Mouse (Mus musculus) MEL (cell line): ENCODE data around the gene Adam19. TPM values are rescaled to one million over a fixed set of nuclear protein-coding genes. Genes with fewer than 3 reads are reported as not detected.

Source experiments
- DNase-seq: peaks from one replicate; pipeline ENCODE4 v3.0.0; 2011; ENCODE audit warnings: low read depth, low spot score
- H3K27ac ChIP-seq: 2 replicates; pipeline ENCODE4 v1.5.1; 2012; ENCODE audit warnings: low read depth, mild to moderate bottlenecking, control low read depth, low read length, moderate library complexity; ENCODE audit not compliant: control insufficient read depth
- H3K27me3 ChIP-seq, 2 experiments: fragments of 150-350 bp in 1 of 2; sonication (generic) in 1 of 2; 2 replicates each; pipeline ENCODE4 v1.6.1; 2012; ENCODE audit warnings: low read length in 2 of 2, mild to moderate bottlenecking in 2 of 2, improper control_type of control experiment in 1 of 2, moderate library complexity in 1 of 2; ENCODE audit not compliant: insufficient read depth in 2 of 2, control insufficient read depth in 1 of 2
- H3K36me3 ChIP-seq, 2 experiments: 2 replicates each; pipeline ENCODE4 v1.6.1; 2012 to 2014; ENCODE audit warnings: low read length in 2 of 2, improper control_type of control experiment in 1 of 2, inconsistent platforms in 1 of 2, mild to moderate bottlenecking in 1 of 2; ENCODE audit not compliant: insufficient read depth in 2 of 2, control insufficient read depth in 1 of 2
- H3K4me1 ChIP-seq, 2 experiments: fragments of 150-350 bp in 1 of 2; sonication (generic) in 1 of 2; 2 replicates each; pipeline ENCODE4 v1.6.1; 2012; ENCODE audit warnings: low read length in 2 of 2, improper control_type of control experiment in 1 of 2, mild to moderate bottlenecking in 1 of 2; ENCODE audit not compliant: insufficient read depth in 2 of 2, control insufficient read depth in 1 of 2
- H3K4me3 ChIP-seq, 2 experiments: fragments of 150-350 bp in 1 of 2; sonication (generic) in 1 of 2; 2 replicates each; pipeline ENCODE4 v1.5.1; 2012; ENCODE audit warnings: low read depth in 2 of 2, low read length in 2 of 2, mild to moderate bottlenecking in 2 of 2, moderate library complexity in 2 of 2, control low read depth in 1 of 2, improper control_type of control experiment in 1 of 2; ENCODE audit not compliant: control insufficient read depth in 1 of 2, insufficient read depth in 1 of 2
- H3K79me2 ChIP-seq: 2 replicates; pipeline ENCODE4 v1.6.1; 2012; ENCODE audit warnings: mild to moderate bottlenecking, low read length, moderate library complexity; ENCODE audit not compliant: control insufficient read depth, poor library complexity, insufficient read depth
- H3K9ac ChIP-seq: 2 replicates; pipeline ENCODE4 v1.6.1; 2012; ENCODE audit warnings: low read depth, mild to moderate bottlenecking, control low read depth, low read length, moderate library complexity; ENCODE audit not compliant: control insufficient read depth, poor library complexity, severe bottlenecking
- H3K9me3 ChIP-seq: fragments of 150-350 bp; sonication (generic); replicated peaks from 2 replicates; pipeline ENCODE4 v1.6.1; 2012; ENCODE audit warnings: mild to moderate bottlenecking, low read length, improper control_type of control experiment, moderate library complexity; ENCODE audit not compliant: insufficient read depth
- BHLHE40 ChIP-seq: IDR thresholded peaks from 2 replicates; pipeline ENCODE4 v1.6.1; 2012; ENCODE audit warnings: low read depth, mild to moderate bottlenecking, inconsistent platforms, low read length, improper control_type of control experiment, borderline replicate concordance
- CHD2 ChIP-seq: IDR thresholded peaks from 2 replicates; pipeline ENCODE4 v1.6.1; 2011; ENCODE audit warnings: low read length, improper control_type of control experiment
- ELF1 ChIP-seq: IDR thresholded peaks from 2 replicates; pipeline ENCODE4 v1.6.1; 2014; ENCODE audit warnings: low read depth, mild to moderate bottlenecking, inconsistent platforms, low read length, improper control_type of control experiment, moderate library complexity
- EP300 ChIP-seq, 2 experiments: IDR thresholded peaks; 2 replicates each; pipeline ENCODE4 v1.6.1; 2011; ENCODE audit warnings: improper control_type of control experiment in 2 of 2, low read length in 2 of 2, low read depth in 1 of 2, mild to moderate bottlenecking in 1 of 2
- GATA1 ChIP-seq: IDR thresholded peaks from 2 replicates; pipeline ENCODE4 v1.6.1; 2011; ENCODE audit warnings: low read depth, low read length, improper control_type of control experiment
- HCFC1 ChIP-seq: IDR thresholded peaks from 2 replicates; pipeline ENCODE4 v1.6.1; 2012; ENCODE audit warnings: low read depth, mild to moderate bottlenecking, inconsistent platforms, low read length, improper control_type of control experiment, moderate library complexity
- JUND ChIP-seq: IDR thresholded peaks from 2 replicates; pipeline ENCODE4 v1.6.1; 2011; ENCODE audit warnings: low read depth, mild to moderate bottlenecking, improper control_type of control experiment, low read length
- KAT2A ChIP-seq: conservative IDR thresholded peaks from 2 replicates; pipeline ENCODE4 v1.6.1; 2012; ENCODE audit warnings: low read depth, low read length, improper control_type of control experiment, inconsistent platforms
- MAZ ChIP-seq: IDR thresholded peaks from 2 replicates; pipeline ENCODE4 v1.6.1; 2012; ENCODE audit warnings: low read depth, mild to moderate bottlenecking, inconsistent platforms, low read length, improper control_type of control experiment
- MYB ChIP-seq: IDR thresholded peaks from 2 replicates; pipeline ENCODE4 v1.6.1; 2011; ENCODE audit warnings: mild to moderate bottlenecking, low read depth, low read length, improper control_type of control experiment
- MYC ChIP-seq: IDR thresholded peaks from 2 replicates; pipeline ENCODE4 v1.6.1; 2011; ENCODE audit warnings: low read depth, mild to moderate bottlenecking, low read length, improper control_type of control experiment, moderate library complexity
- NELFE ChIP-seq: IDR thresholded peaks from 2 replicates; pipeline ENCODE4 v1.6.1; 2011; ENCODE audit warnings: low read depth, low read length, improper control_type of control experiment
- NRF1 ChIP-seq: IDR thresholded peaks from 2 replicates; pipeline ENCODE4 v1.6.1; 2014; ENCODE audit warnings: low read depth, mild to moderate bottlenecking, inconsistent platforms, low read length, improper control_type of control experiment, moderate library complexity; ENCODE audit not compliant: poor library complexity, insufficient read depth, severe bottlenecking
- SMC3 ChIP-seq: IDR thresholded peaks from 2 replicates; pipeline ENCODE4 v1.6.1; 2011; ENCODE audit warnings: low read depth, low read length, improper control_type of control experiment
- TCF12 ChIP-seq: IDR thresholded peaks from 2 replicates; pipeline ENCODE4 v1.6.1; 2014; ENCODE audit warnings: low read depth, mild to moderate bottlenecking, inconsistent platforms, low read length, improper control_type of control experiment, moderate library complexity
- ZKSCAN1 ChIP-seq: IDR thresholded peaks from 2 replicates; pipeline ENCODE4 v1.6.1; 2012; ENCODE audit warnings: low read depth, mild to moderate bottlenecking, inconsistent platforms, low read length, improper control_type of control experiment, moderate library complexity
- ZMIZ1 ChIP-seq: IDR thresholded peaks from 2 replicates; pipeline ENCODE4 v1.6.1; 2012; ENCODE audit warnings: low read depth, mild to moderate bottlenecking, inconsistent platforms, low read length, improper control_type of control experiment, moderate library complexity
- ZNF384 ChIP-seq: IDR thresholded peaks from 2 replicates; pipeline ENCODE4 v1.6.1; 2012; ENCODE audit warnings: low read depth, mild to moderate bottlenecking, inconsistent platforms, low read length, improper control_type of control experiment
- polyA plus RNA-seq, 2 experiments: library from polyadenylated mRNA; stranded (reverse) in 1 of 2; unstranded in 1 of 2; fragments of >175 nt in 1 of 2; fragments of >200 nt in 1 of 2; gene quantifications; 2 replicates each; pipeline versions ENCODE4 v1.2.1 to v1.2.4; 2012; ENCODE audit warnings: low replicate concordance in 2 of 2, low read depth in 1 of 2; ENCODE audit not compliant: insufficient read length in 2 of 2, insufficient read depth in 1 of 2, missing spikeins in 1 of 2
- total RNA-seq: library from RNA; depleted of rRNA; stranded (reverse); fragments of 300-350 nt; gene quantifications from 2 replicates; pipeline ENCODE4 v1.2.3, GENCODE M21; 2012

The Adam19 gene
- total and polyA plus RNA-seq, 3 experiments: 0.12 to 0.19 TPM; not detected in 1

DNA sequence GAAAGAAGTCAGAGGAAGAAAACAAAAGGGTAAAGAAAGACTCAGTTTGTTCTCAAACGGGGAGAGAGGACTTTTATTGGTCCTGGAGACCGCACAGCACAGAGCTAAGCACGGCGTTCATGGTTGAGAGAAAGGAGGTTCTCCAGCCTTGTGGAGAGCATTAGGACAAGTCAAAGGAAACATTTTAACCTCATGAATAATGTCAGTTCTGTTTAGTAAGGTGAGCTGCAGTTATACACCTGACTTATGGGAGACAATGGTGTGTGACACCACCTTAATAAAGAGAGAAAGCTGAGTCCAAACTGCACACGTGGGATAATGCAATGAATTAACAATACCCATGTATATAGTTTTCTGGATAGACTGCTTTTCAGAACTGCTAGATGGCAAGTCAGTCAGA, 11.0 kb upstream of the Adam19 start:
- no peak for DNase-seq
- Histone ChIP-seq H3K27me3 (0 out of 4 replicates have a peak, but pooled peaks cover 0 to 2% of the 10 kb centered on the region in 2 experiments), H3K9me3 (no peaks in the 10 kb centered on the region), H3K9ac (no peak overlapping the region), H3K27ac (no peak overlapping the region), H3K4me1 (no peaks in the 10 kb centered on the region), H3K79me2 (no peaks in the 10 kb centered on the region), H3K4me3 (no peak overlapping the region), H3K36me3 (no peaks in the 10 kb centered on the region)
- TF ChIP-seq EP300 (IDR thresholded peaks at IDR 0.05; ENCODE audit: low read depth in 1 of 2, low read length in 2 of 2) (no peak), ZKSCAN1 (no peak), SMC3 (no peak), ZMIZ1 (no peak), TCF12 (no peak), JUND (no peak), BHLHE40 (no peak), MYC (no peak), ZNF384 (no peak), NRF1 (no peak), NELFE (no peak), HCFC1 (no peak), KAT2A (no peak), CHD2 (no peak), MAZ (no peak), ELF1 (no peak), MYB (no peak)

DNA sequence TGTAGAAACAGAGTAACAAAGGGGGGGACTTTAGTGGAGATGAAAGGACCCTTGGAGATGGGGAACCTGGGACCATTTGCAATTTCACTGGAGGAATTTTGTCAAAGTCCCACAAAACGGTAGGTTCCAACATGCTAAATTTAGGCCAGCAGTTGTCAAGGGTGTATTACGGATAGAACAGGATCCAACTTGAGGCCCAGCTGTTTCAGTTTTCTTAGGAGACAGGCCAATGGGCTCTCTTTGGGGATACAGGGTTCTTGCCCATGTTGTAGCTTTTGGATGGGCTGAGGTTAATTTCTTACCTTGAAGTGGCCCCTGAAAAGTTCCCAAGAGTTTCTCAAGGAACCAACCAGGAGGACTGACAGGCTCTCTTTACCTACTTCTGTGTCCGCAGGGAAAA, 8.5 kb upstream of the Adam19 start:
- Histone ChIP-seq H3K9me3 (no peaks in the 10 kb centered on the region), H3K4me1 (no peaks in the 10 kb centered on the region), H3K27ac (no peak overlapping the region), H3K27me3 (0 out of 4 replicates have a peak, but pooled peaks cover 0 to 2% of the 10 kb centered on the region in 2 experiments), H3K36me3 (no peaks in the 10 kb centered on the region), H3K79me2 (no peaks in the 10 kb centered on the region), H3K9ac (no peak overlapping the region), H3K4me3 (no peak overlapping the region)
- DNase-seq: no peak
- no peak for TF ChIP-seq GATA1
